Mouse (Mus musculus): Measurements from ENCODE around the gene Gpank1.

DNA sequence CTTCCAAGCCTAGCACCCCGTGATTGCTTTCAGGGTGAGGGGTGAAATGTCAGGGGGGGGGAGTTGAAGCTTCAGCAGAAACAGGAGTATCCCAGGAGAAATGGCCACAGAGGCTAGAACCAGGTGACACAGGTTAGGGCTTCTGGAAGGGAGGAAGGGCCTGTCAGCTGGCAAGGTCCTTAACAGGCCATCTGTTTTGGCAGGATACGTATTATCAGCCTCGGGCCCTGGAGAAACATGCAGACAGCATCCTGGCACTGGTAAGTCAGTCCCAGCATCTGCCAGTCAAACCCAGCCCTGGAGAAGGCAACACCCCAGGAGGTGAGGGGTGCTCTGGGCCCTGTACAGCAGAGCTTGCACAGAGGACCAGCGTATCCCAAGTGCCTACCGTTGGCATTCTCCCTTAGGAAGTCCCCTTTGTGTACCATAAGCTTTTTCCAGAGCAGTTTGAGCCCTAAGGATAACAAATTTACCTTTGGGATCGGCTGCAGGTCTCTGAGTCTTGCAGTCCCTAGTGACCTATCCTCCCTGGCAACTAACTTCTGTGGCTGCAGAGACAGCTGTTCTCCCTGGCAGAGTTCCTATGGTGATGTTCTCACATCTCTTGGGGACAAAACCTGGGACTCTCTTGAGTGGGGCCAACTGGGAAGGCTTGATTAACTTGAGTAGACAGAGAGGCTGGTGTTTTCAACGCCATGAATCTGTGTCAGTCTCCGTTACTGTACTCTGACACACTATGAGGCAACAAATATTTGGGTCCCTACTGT lies 30.9 kb upstream of the Gpank1 start:
- TF ChIP-seq CTCF (IDR thresholded peaks at IDR 0.05; ENCODE audit: extremely low read depth, insufficient read depth, insufficient read length, insufficient replicate concordance) (no peak), POLR2A (IDR thresholded peaks at IDR 0.05; ENCODE audit: low read depth, low read length) (no peak)
